Mouse (Mus musculus): ENCODE data around the gene Hs3st4. TPM values are rescaled to one million over a fixed set of nuclear protein-coding genes. Genes with fewer than 3 reads are reported as not detected.

Gene Hs3st4
- 0.06 and 0.08 TPM in 2 replicates for polyA plus RNA-seq (2014; fragmentation: Nextera tagmentation; extraction: Ambion mirVana)

- peak within 1 kb of the TSS; percentile 100 for H3K4me2 ChIP-seq (replicated peaks; ENCODE audit: low read depth, low read length)
- H3K9me3 ChIP-seq (ENCODE audit: control insufficient read depth, low read length): no peaks in the 10 kb centered on the region
- H3K4me3 ChIP-seq (ENCODE audit: low read length): peak within 1 kb of the TSS; percentile 62
- no peaks in the 10 kb centered on the region for H3K36me3 ChIP-seq (ENCODE audit: control insufficient read depth, insufficient read depth, low read length)
- H3K9ac ChIP-seq (ENCODE audit: low read depth, low read length): peak within 1 kb of the TSS; percentile 37
- no peak within 1 kb of the TSS for H3K27ac ChIP-seq (ENCODE audit: low read depth, low read length)
- peak; percentile 65 for ATAC-seq (ENCODE audit: low FRiP score, low TSS enrichment)
- 0 out of 2 replicates have a peak, but pooled peaks cover 6% of the 10 kb centered on the region for H3K4me1 ChIP-seq (ENCODE audit: control insufficient read depth, insufficient read depth, low read length)
- H3K27me3 ChIP-seq (ENCODE audit: control insufficient read depth, insufficient read depth, low read length): peaks cover 72% of the 10 kb centered on the region
- WGBS: under 1% methylated on average over 32 of the region's 74 CpGs
These were observed at the start of gene Hs3st4 for GRCm38 (mm10) chr7:123982461-123983038. TSS of gene Hs3st4 (plus strand) at chr7:123982869.

DNA sequence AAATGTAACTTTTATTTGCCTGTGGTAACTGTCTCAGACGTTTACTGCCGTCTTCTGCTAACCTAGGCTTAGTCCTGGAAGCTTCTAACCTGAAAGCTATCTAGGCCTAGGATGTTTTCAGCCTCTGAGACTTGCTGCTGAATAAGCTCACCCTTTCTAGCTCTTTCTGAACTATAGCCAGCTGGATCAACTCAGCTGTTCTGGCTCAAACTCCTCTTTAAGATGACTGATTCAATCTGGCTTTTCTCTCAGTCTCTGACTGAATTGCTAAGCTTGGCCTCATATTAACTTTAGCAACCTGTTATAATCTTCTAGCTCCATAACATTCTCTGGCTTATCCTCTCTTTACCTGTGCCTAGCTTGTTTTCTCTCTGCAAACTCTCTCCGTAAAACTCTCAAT is 35.8 kb upstream of the Hs3st4 start:
- no peak overlapping the region for H3K9ac ChIP-seq (ENCODE audit: low read depth, low read length)
- 0 out of 2 replicates have a peak, but pooled peaks have one; percentile 20 for ATAC-seq (ENCODE audit: low FRiP score, low TSS enrichment)
- no peak overlapping the region for H3K4me3 ChIP-seq (ENCODE audit: low read length)
- no peaks in the 10 kb centered on the region for H3K27me3 ChIP-seq (ENCODE audit: control insufficient read depth, insufficient read depth, low read length)
- no peaks in the 10 kb centered on the region for H3K4me1 ChIP-seq (ENCODE audit: control insufficient read depth, insufficient read depth, low read length)
- no peak overlapping the region for H3K27ac ChIP-seq (ENCODE audit: low read depth, low read length)
- no peak overlapping the region for H3K4me2 ChIP-seq (replicated peaks; ENCODE audit: low read depth, low read length)
- H3K36me3 ChIP-seq (ENCODE audit: control insufficient read depth, insufficient read depth, low read length): no peaks in the 10 kb centered on the region
- WGBS: 53% methylated on average over 3 of the region's 3 CpGs
- H3K9me3 ChIP-seq (ENCODE audit: control insufficient read depth, low read length): no peaks in the 10 kb centered on the region

- Histone ChIP-seq H3K9me3 (ENCODE audit: control insufficient read depth, low read length) (peaks cover 8% of the 10 kb centered on the region; the same call in 1 of the 2 replicates), H3K4me1 (ENCODE audit: control insufficient read depth, insufficient read depth, low read length) (no peaks in the 10 kb centered on the region), H3K36me3 (ENCODE audit: control insufficient read depth, insufficient read depth, low read length) (no peaks in the 10 kb centered on the region), H3K4me2 (replicated peaks; ENCODE audit: low read depth, low read length) (no peak overlapping the region), H3K9ac (ENCODE audit: low read depth, low read length) (no peak overlapping the region), H3K27ac (ENCODE audit: low read depth, low read length) (no peak overlapping the region), H3K27me3 (ENCODE audit: control insufficient read depth, insufficient read depth, low read length) (no peaks in the 10 kb centered on the region), H3K4me3 (ENCODE audit: low read length) (no peak overlapping the region)
- ATAC-seq (ENCODE audit: low FRiP score, low TSS enrichment): no peak
- 89% methylated on average over 5 of the region's 5 CpGs for WGBS
These were observed 19.6 kb upstream of the Hs3st4 start for GRCm38 (mm10) chr7:123963021-123963420.

GRCm38 (mm10) chr7:123964559-123965142 is 18.0 kb upstream of the Hs3st4 start:
- WGBS: 51% methylated on average over 10 of the region's 10 CpGs
- H3K9ac ChIP-seq (ENCODE audit: low read depth, low read length): no peak overlapping the region
- H3K36me3 ChIP-seq (ENCODE audit: control insufficient read depth, insufficient read depth, low read length): no peaks in the 10 kb centered on the region
- no peaks in the 10 kb centered on the region for H3K4me1 ChIP-seq (ENCODE audit: control insufficient read depth, insufficient read depth, low read length)
- no peaks in the 10 kb centered on the region for H3K27me3 ChIP-seq (ENCODE audit: control insufficient read depth, insufficient read depth, low read length)
- no peak overlapping the region for H3K4me3 ChIP-seq (ENCODE audit: low read length)
- H3K4me2 ChIP-seq (replicated peaks; ENCODE audit: low read depth, low read length): no peak overlapping the region
- H3K9me3 ChIP-seq (ENCODE audit: control insufficient read depth, low read length): peaks cover 8% of the 10 kb centered on the region; the same call in 1 of the 2 replicates
- no peak overlapping the region for H3K27ac ChIP-seq (ENCODE audit: low read depth, low read length)
- ATAC-seq (ENCODE audit: low FRiP score, low TSS enrichment): no peak

GRCm38 (mm10) chr7:123965515-123965914 is 17.2 kb upstream of the Hs3st4 start:
- Histone ChIP-seq H3K4me3 (ENCODE audit: low read length) (no peak overlapping the region), H3K9me3 (ENCODE audit: control insufficient read depth, low read length) (peaks cover 8% of the 10 kb centered on the region; the same call in 1 of the 2 replicates), H3K27me3 (ENCODE audit: control insufficient read depth, insufficient read depth, low read length) (no peaks in the 10 kb centered on the region), H3K9ac (ENCODE audit: low read depth, low read length) (no peak overlapping the region), H3K4me1 (ENCODE audit: control insufficient read depth, insufficient read depth, low read length) (no peaks in the 10 kb centered on the region), H3K27ac (ENCODE audit: low read depth, low read length) (no peak overlapping the region), H3K4me2 (replicated peaks; ENCODE audit: low read depth, low read length) (no peak overlapping the region), H3K36me3 (ENCODE audit: control insufficient read depth, insufficient read depth, low read length) (no peaks in the 10 kb centered on the region)
- no peak for ATAC-seq (ENCODE audit: low FRiP score, low TSS enrichment)
- 62% methylated on average over 7 of the region's 7 CpGs for WGBS

DNA sequence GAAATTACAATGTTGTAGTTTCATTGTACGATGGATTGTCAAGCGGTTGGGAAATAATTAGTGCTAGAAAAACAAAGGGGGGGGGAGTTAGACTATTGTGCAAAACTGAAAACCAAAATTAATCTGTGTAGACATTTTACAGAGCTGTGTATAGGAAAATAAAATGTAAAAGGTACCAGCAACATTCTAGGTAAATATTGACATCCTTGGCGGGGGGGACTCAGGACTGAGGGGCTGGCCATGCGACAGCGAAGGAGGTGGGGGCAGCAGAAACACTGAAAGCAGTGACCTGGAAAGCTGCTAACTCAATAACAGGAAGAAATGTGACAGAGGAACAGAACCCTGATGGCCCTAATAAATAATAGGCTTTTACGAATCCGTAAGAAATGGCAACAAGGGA is 7.2 kb upstream of the Hs3st4 start:
- H3K4me2 ChIP-seq (replicated peaks; ENCODE audit: low read depth, low read length): no peak overlapping the region
- H3K9me3 ChIP-seq (ENCODE audit: control insufficient read depth, low read length): no peaks in the 10 kb centered on the region
- no peak overlapping the region for H3K27ac ChIP-seq (ENCODE audit: low read depth, low read length)
- H3K4me3 ChIP-seq (ENCODE audit: low read length): no peak overlapping the region
- H3K36me3 ChIP-seq (ENCODE audit: control insufficient read depth, insufficient read depth, low read length): no peaks in the 10 kb centered on the region
- H3K9ac ChIP-seq (ENCODE audit: low read depth, low read length): no peak overlapping the region
- ATAC-seq (ENCODE audit: low FRiP score, low TSS enrichment): no peak
- 27% methylated on average over 7 of the region's 7 CpGs for WGBS
- 0 out of 2 replicates have a peak, but pooled peaks cover 5% of the 10 kb centered on the region for H3K4me1 ChIP-seq (ENCODE audit: control insufficient read depth, insufficient read depth, low read length)
- peaks cover 7% of the 10 kb centered on the region; the same call in 1 of the 2 replicates for H3K27me3 ChIP-seq (ENCODE audit: control insufficient read depth, insufficient read depth, low read length)

DNA sequence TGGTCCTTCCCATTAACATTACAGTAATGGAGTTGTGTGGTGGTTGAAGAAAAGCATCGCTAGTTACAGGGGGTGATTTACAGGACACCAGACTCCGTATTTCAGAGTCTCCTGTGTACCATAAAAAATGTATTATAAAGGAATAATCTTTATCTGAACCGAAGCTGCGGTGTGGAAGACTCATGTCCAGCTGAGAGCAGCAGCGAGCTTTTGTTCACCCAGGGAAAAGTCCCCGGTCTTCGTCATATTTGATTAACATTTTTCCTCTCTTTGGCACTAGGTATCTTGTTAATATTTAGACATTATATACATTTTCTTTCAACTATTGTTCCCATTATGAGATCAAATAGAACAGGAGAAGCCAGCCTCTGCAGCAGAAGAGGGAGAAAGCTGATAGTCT is 1.2 kb upstream of the Hs3st4 start:
- Histone ChIP-seq H3K4me1 (ENCODE audit: control insufficient read depth, insufficient read depth, low read length) (0 out of 2 replicates have a peak, but pooled peaks cover 6% of the 10 kb centered on the region), H3K9ac (ENCODE audit: low read depth, low read length) (no peak overlapping the region), H3K9me3 (ENCODE audit: control insufficient read depth, low read length) (no peaks in the 10 kb centered on the region), H3K27me3 (ENCODE audit: control insufficient read depth, insufficient read depth, low read length) (peaks cover 65% of the 10 kb centered on the region), H3K4me2 (replicated peaks; ENCODE audit: low read depth, low read length) (no peak overlapping the region), H3K27ac (ENCODE audit: low read depth, low read length) (no peak overlapping the region), H3K4me3 (ENCODE audit: low read length) (no peak overlapping the region), H3K36me3 (ENCODE audit: control insufficient read depth, insufficient read depth, low read length) (no peaks in the 10 kb centered on the region)
- no peak for ATAC-seq (ENCODE audit: low FRiP score, low TSS enrichment)
- WGBS: 32% methylated on average over 7 of the region's 7 CpGs

DNA sequence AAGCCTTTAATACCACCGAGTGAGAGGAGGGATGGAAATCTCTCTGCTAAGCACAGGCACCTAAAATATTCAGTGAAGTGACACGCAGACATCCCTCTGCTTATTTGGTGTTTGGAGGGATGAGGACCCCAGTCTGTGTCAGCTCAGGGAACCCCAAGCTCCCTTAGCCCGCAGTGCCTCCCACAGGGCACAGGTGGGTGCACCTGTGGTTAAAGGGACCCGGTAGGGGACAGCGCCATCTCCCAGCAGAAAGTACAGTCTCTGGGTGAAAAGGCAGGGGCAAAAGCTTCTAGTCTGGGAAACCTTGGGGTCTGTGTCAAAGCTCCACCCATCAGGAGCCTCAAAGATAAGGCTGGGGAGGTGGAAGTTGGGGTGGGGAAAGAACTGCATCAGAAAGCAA is 659 bp upstream of the Hs3st4 start:
- 3% methylated on average over 5 of the region's 5 CpGs for WGBS

More for the DNA sequence above, 659 bp upstream of the Hs3st4 start:
- H3K27ac ChIP-seq (ENCODE audit: low read depth, low read length): no peak overlapping the region
- no peaks in the 10 kb centered on the region for H3K9me3 ChIP-seq (ENCODE audit: control insufficient read depth, low read length)
- no peaks in the 10 kb centered on the region for H3K36me3 ChIP-seq (ENCODE audit: control insufficient read depth, insufficient read depth, low read length)
- H3K27me3 ChIP-seq (ENCODE audit: control insufficient read depth, insufficient read depth, low read length): peaks cover 68% of the 10 kb centered on the region
- H3K4me1 ChIP-seq (ENCODE audit: control insufficient read depth, insufficient read depth, low read length): 0 out of 2 replicates have a peak, but pooled peaks cover 6% of the 10 kb centered on the region
- H3K4me2 ChIP-seq (replicated peaks; ENCODE audit: low read depth, low read length): peak overlapping the region; percentile 100
- ATAC-seq (ENCODE audit: low FRiP score, low TSS enrichment): peak; percentile 34; the same call in 1 of the 2 replicates
- H3K4me3 ChIP-seq (ENCODE audit: low read length): peak overlapping the region; percentile 62
- no peak overlapping the region for H3K9ac ChIP-seq (ENCODE audit: low read depth, low read length)

Data from kidney, embryonic 14.5 days (tissue).